Mouse (Mus musculus): ENCODE results near the gene Mrps34.
A peak's percentile ranks its signal among the peaks of the same experiment; 100 is the strongest.

Mrps34 gene

GRCm38 (mm10) chr17:24894995-24895547 lies at the start of gene Mrps34, which contains the start of gene Eme2:
TSS of gene Mrps34 (plus strand) at chr17:24895116.
TSS of gene Eme2 (minus strand) at chr17:24895087.
- peak; percentile 74 to 79 for DNase-seq (ENCODE audit: low spot score in 2 of 2)

GRCm38 (mm10) chr17:24847386-24847785 lies 47.5 kb upstream of the Mrps34 start:
- DNase-seq (ENCODE audit: low spot score in 2 of 2): no peak

- no peak for DNase-seq (ENCODE audit: low spot score in 2 of 2)
These were observed 46.3 kb upstream of the Mrps34 start for GRCm38 (mm10) chr17:24848600-24849031.

GRCm38 (mm10) chr17:24849733-24850064 lies 45.2 kb upstream of the Mrps34 start:
- no peak for DNase-seq (ENCODE audit: low spot score in 2 of 2)

GRCm38 (mm10) chr17:24850065-24850772 lies 44.7 kb upstream of the Mrps34 start, which contains the start of gene Fahd1:
TSS of gene Fahd1 (minus strand) at chr17:24850364.
- DNase-seq (ENCODE audit: low spot score in 2 of 2): peak; percentile 93 to 94

- DNase-seq (ENCODE audit: low spot score in 2 of 2): no peak
These were observed 44.2 kb upstream of the Mrps34 start for GRCm38 (mm10) chr17:24850773-24851127.

GRCm38 (mm10) chr17:24851381-24852125 lies 43.4 kb upstream of the Mrps34 start:
- DNase-seq (ENCODE audit: low spot score in 2 of 2): no peak

GRCm38 (mm10) chr17:24855838-24856464 lies 39.0 kb upstream of the Mrps34 start:
- DNase-seq (ENCODE audit: low spot score in 2 of 2): no peak

- no peak for DNase-seq (ENCODE audit: low spot score in 2 of 2)
These were observed 38.3 kb upstream of the Mrps34 start for GRCm38 (mm10) chr17:24856589-24856988.

- no peak for DNase-seq (ENCODE audit: low spot score in 2 of 2)
These were observed 37.0 kb upstream of the Mrps34 start for GRCm38 (mm10) chr17:24857831-24858470.

- no peak for DNase-seq (ENCODE audit: low spot score in 2 of 2)
These were observed 35.9 kb upstream of the Mrps34 start for GRCm38 (mm10) chr17:24858967-24859366.

GRCm38 (mm10) chr17:24860076-24860475 lies 34.8 kb upstream of the Mrps34 start:
- DNase-seq (ENCODE audit: low spot score in 2 of 2): no peak

- no peak for DNase-seq (ENCODE audit: low spot score in 2 of 2)
These were observed 33.1 kb upstream of the Mrps34 start for GRCm38 (mm10) chr17:24861785-24862184.

- no peak for DNase-seq (ENCODE audit: low spot score in 2 of 2)
These were observed 29.1 kb upstream of the Mrps34 start, which contains the start of gene Igfals for GRCm38 (mm10) chr17:24865776-24866175. TSS of gene Igfals (plus strand) at chr17:24865997.

GRCm38 (mm10) chr17:24867914-24868313 lies 27.0 kb upstream of the Mrps34 start:
- DNase-seq (ENCODE audit: low spot score in 2 of 2): no peak

- no peak for DNase-seq (ENCODE audit: low spot score in 2 of 2)
These were observed 21.1 kb upstream of the Mrps34 start for GRCm38 (mm10) chr17:24873695-24874404.

- no peak for DNase-seq (ENCODE audit: low spot score in 2 of 2)
These were observed 20.5 kb upstream of the Mrps34 start for GRCm38 (mm10) chr17:24874405-24874745.

GRCm38 (mm10) chr17:24874989-24875388 lies 19.9 kb upstream of the Mrps34 start:
- DNase-seq (ENCODE audit: low spot score in 2 of 2): no peak

- DNase-seq (ENCODE audit: low spot score in 2 of 2): no peak
These were observed 17.4 kb upstream of the Mrps34 start for GRCm38 (mm10) chr17:24877336-24878116.

GRCm38 (mm10) chr17:24878117-24878397 lies 16.9 kb upstream of the Mrps34 start:
- DNase-seq (ENCODE audit: low spot score in 2 of 2): no peak

GRCm38 (mm10) chr17:24878531-24878930 lies 16.4 kb upstream of the Mrps34 start:
- DNase-seq (ENCODE audit: low spot score in 2 of 2): no peak
